Mouse (Mus musculus) inflammation-experienced regulatory T-cells, adult 6 months (primary cell): ENCODE results near the gene Cnpy1. TPM values are rescaled to one million over a fixed set of nuclear protein-coding genes. Genes with fewer than 3 reads are reported as not detected.

Experiments used
- ATAC-seq: one replicate; pipeline ENCODE4 v1.8.0; 2017
- polyA plus RNA-seq, 3 experiments: library from polyadenylated mRNA; unstranded; fragments of 100-300 nt; shearing (Covaris generic); gene quantifications; one replicate each; pipeline ENCODE4 v1.2.1; 2017

Cnpy1 gene
- polyA plus RNA-seq, 3 experiments from 2014 or later: not detected

GRCm38 (mm10) chr5:28161938-28162402, 83.6 kb downstream of the Cnpy1 start:
- ATAC-seq: no peak

- ATAC-seq: no peak
Measured at GRCm38 (mm10) chr5:28161383-28161937, 84.1 kb downstream of the Cnpy1 start.

GRCm38 (mm10) chr5:28159891-28160470, 85.6 kb downstream of the Cnpy1 start:
- no peak for ATAC-seq

DNA sequence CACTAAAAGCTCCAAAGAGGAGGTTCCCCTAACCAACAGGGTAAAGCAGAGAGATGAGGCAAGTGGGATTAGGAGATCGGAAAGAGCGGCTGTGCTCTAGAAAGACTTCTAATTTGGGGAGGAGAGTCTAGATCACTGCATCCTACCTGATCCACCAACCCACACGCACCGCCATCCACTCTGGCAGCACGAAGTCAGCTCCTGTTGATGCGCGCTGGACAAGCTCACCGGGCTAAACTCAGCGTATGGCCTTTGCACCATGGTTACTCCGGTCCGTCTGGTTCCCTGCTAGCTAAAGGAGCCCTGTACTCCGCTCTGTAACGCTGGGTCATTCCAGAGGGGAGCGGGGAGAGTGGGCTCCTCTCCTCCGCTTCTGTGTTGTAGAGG, 86.5 kb downstream of the Cnpy1 start:
- ATAC-seq: no peak

DNA sequence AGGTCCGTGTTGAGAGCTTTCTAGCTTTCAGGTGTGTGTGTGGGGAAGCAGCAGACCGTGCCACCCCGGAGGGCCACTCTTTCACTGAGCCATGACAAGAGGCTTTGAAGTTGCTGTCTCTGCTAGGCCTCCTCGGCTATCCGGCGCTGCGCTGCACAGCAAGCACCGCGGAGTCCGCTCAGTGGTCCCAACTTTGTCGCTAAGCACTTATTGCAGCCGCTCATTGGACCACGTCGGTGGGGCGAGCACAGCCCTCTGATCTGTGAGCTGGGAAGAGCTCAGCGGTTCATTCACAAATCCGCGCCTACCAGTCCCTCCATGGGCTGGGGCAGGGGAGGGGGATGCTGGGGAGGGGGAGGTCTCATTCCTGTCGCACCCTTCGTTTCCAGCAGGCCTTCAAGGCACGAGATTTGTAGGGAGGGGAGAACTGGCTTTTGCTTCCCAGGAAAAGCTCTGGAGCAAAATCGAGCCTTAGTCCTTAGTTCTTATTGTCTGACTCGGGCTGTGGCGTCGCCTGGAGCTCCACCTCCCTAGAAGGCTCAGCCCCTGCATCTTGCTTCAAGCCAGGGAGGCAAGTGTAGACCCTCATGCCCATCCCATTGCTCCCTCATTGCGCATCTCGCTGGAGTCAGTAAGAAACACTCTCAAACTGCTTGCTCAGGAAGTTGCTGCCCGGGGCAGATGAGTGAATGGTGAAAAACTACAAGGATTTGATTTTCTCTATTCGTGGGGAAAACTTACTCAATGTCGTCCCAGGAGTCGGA, 87.1 kb downstream of the Cnpy1 start:
- no peak for ATAC-seq

- no peak for ATAC-seq
Measured at GRCm38 (mm10) chr5:28157781-28158180, 87.8 kb downstream of the Cnpy1 start.

DNA sequence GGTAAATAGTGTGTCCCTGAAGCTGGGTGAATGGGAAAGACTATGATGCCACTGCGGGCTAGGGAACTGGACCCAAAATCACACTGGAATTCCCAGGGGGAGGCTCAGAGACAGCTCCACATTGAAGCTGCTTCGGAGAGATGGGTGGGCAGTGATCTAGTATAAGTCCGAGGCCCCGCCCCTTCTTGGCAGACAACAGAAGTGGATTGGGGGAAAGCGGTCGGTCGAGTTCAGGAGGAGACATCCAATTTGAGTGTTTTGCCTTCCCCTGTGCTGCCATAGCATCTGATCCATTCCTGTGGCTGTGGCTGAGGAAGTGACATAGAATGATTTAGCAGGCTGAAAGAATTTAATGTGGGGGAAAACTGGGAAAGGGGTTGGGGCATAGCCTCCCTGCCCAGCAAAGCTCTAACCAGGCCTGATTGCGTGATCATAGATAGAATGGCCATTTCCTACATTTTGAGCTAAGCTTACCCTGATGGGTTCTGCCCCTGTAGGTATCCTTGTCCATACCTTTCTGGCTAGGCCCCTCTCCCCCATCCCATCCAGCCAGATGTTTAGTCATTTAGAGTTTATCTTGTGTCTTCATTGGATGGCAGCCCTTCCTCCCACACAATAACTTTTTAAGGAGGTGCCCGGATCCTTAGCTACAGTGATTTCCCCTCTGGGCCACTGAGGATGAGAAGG, 88.4 kb downstream of the Cnpy1 start:
- ATAC-seq: no peak

Other genes starting within 250 kb of the Cnpy1 start
- gene Insig1, start 174.4 kb downstream of the Cnpy1 start, polyA plus RNA-seq: 10 to 100 TPM; 22.3 to 43.4 (median 26.7) TPM
- not detected for gene En2, start 80.1 kb downstream of the Cnpy1 start, polyA plus RNA-seq
- 10 to 100 TPM in 2 of 3 experiments, 1 to 10 TPM in 1; 9.1 to 14.9 (median 13.9) TPM for gene Rbm33, start 71.3 kb upstream of the Cnpy1 start, polyA plus RNA-seq
- gene Shh, start 221.4 kb upstream of the Cnpy1 start, polyA plus RNA-seq: not detected